Mouse (Mus musculus): ENCODE data around the gene Gm4301. TPM values are rescaled to one million over a fixed set of nuclear protein-coding genes. Genes with fewer than 3 reads are reported as not detected.

Gene Gm4301
- polyA plus RNA-seq (2015; fragmentation: Nextera tagmentation; extraction: Ambion mirVana) = not detected in 2 replicates

GRCm38 (mm10) chr10:100335376-100335775, at the start of gene Gm4301:
Gene Gm4301 (plus strand): TSS chr10:100335676.

GRCm38 (mm10) chr10:100340536-100340935, 5.1 kb downstream of the Gm4301 start, which contains the start of gene Gm4302:
Gene Gm4302 (plus strand): TSS chr10:100340836.

GRCm38 (mm10) chr10:100345672-100346071, 10.2 kb downstream of the Gm4301 start, which contains the start of gene Gm4303:
Gene Gm4303 (plus strand): TSS chr10:100345972.

GRCm38 (mm10) chr10:100350793-100351192, 15.3 kb downstream of the Gm4301 start, which contains the start of gene Gm4305:
Gene Gm4305 (plus strand): TSS chr10:100351093.

GRCm38 (mm10) chr10:100361038-100361437, 25.6 kb downstream of the Gm4301 start, which contains the start of gene Gm4307:
Gene Gm4307 (plus strand): TSS chr10:100361338.

GRCm38 (mm10) chr10:100382460-100382859, 47.0 kb downstream of the Gm4301 start, which contains the start of gene Gm4312:
Gene Gm4312 (minus strand): TSS chr10:100382560.

Other genes starting within 250 kb of the Gm4301 start
- gene Gm4302, start 5.2 kb downstream of the Gm4301 start, polyA plus RNA-seq (2015; fragmentation: Nextera tagmentation; extraction: Ambion mirVana) = not detected in 2 replicates
- not detected in 2 replicates for gene Gm4303, start 10.3 kb downstream of the Gm4301 start, polyA plus RNA-seq (2015; fragmentation: Nextera tagmentation; extraction: Ambion mirVana)
- not detected in 2 replicates for gene Gm4305, start 15.4 kb downstream of the Gm4301 start, polyA plus RNA-seq (2015; fragmentation: Nextera tagmentation; extraction: Ambion mirVana)
- not detected in 2 replicates for gene Gm4307, start 25.7 kb downstream of the Gm4301 start, polyA plus RNA-seq (2015; fragmentation: Nextera tagmentation; extraction: Ambion mirVana)
- gene Gm4312, start 46.9 kb downstream of the Gm4301 start, polyA plus RNA-seq (2015; fragmentation: Nextera tagmentation; extraction: Ambion mirVana) = not detected in 2 replicates
- 6.0 and 7.3 TPM in 2 replicates for gene Tmtc3, start 151.7 kb downstream of the Gm4301 start, polyA plus RNA-seq (2015; fragmentation: Nextera tagmentation; extraction: Ambion mirVana)
- 4.9 and 5.1 TPM in 2 replicates for gene Cep290, start 151.9 kb downstream of the Gm4301 start, polyA plus RNA-seq (2015; fragmentation: Nextera tagmentation; extraction: Ambion mirVana)